Mouse (Mus musculus) testis, adult 2 months (tissue): ENCODE results near the gene Dhodh. TPM values are rescaled to one million over a fixed set of nuclear protein-coding genes. Genes with fewer than 3 reads are reported as not detected.
A peak's percentile ranks its signal among the peaks of the same experiment; 100 is the strongest.

Experiments used
- H3K27ac ChIP-seq: fragments of 200-500 bp; 2 replicates; pipeline ENCODE4 v1.5.1; 2012; ENCODE audit warnings: low read depth, low read length; ENCODE audit not compliant: control insufficient read depth, insufficient read depth
- H3K27me3 ChIP-seq: fragments of 200-500 bp; 2 replicates; pipeline ENCODE4 v1.6.1; 2012; ENCODE audit warnings: mild to moderate bottlenecking, low read length, moderate library complexity; ENCODE audit not compliant: control insufficient read depth, insufficient read depth
- H3K36me3 ChIP-seq: fragments of 200-500 bp; 2 replicates; pipeline ENCODE4 v1.6.1; 2012; ENCODE audit warnings: mild to moderate bottlenecking, low read length; ENCODE audit not compliant: control insufficient read depth, insufficient read depth
- H3K4me1 ChIP-seq: fragments of 200-500 bp; 2 replicates; pipeline ENCODE4 v1.6.1; 2012; ENCODE audit warnings: low read length; ENCODE audit not compliant: control insufficient read depth, insufficient read depth
- H3K4me3 ChIP-seq: fragments of 200-500 bp; 2 replicates; pipeline ENCODE4 v1.5.1; 2012; ENCODE audit warnings: low read depth, mild to moderate bottlenecking, low read length, moderate library complexity, mixed read lengths; ENCODE audit not compliant: control insufficient read depth
- CTCF ChIP-seq: fragments of 200-500 bp; IDR thresholded peaks from 2 replicates; pipeline ENCODE4 v1.5.1; 2012; ENCODE audit warnings: low read depth, mild to moderate bottlenecking, inconsistent platforms, low read length, moderate library complexity; ENCODE audit not compliant: control insufficient read depth, insufficient read depth, insufficient replicate concordance
- POLR2A ChIP-seq: fragments of 200-500 bp; IDR thresholded peaks from 2 replicates; pipeline ENCODE4 v1.6.1; 2012; ENCODE audit warnings: low read depth, mild to moderate bottlenecking, inconsistent platforms, low read length, moderate library complexity; ENCODE audit not compliant: control insufficient read depth
- polyA plus RNA-seq: library from polyadenylated mRNA; depleted of rRNA; stranded (reverse); fragments of >200 nt; gene quantifications from 2 replicates; pipeline ENCODE4 v1.2.3, GENCODE M21; 2012; rRNA removed

The Dhodh gene
- polyA plus RNA-seq, result 5.6 and 6.4 TPM in 2 replicates

DNA sequence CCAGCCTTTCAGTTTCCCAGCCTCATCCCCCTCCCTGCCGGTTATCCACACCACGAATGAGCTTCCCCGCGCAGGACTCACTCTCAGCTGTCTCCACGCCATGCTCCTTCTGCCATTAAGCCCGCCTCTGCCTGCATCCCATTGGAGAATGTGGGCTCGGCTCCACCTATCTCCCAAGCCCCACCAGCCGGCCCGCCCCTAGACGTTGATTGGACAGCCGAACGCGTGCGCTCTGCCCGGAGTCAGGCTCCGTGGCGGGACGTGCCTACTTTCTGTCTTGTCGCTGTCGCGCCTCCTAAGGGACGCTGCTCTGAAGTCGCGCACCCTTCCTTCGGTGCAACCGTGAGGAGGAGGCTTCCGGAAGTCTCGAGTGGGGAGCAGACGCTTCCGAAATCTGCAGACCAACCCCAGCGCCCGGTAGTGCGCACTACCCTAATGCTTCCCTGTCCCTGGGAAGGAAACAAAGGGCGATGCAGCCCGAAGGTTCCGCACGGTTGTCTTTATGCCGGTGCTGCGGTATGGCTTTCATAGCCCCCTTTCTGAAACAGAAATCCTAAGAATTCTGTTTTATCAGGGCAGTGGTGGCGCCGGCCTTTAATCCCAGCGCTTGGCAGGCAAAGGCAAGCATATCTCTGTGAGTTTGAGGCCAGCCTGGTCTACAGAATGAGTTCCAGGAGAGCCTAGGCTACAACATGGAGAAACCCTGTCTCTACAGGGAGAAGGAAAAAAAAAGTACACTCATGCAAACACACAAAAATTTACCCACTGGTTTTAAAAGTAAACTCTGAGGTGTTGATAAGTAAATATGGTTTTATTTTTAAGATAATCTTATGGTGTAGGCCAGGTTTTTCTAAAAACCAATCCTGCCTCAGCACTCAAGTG, at the start of gene Dhodh:
TSS of gene Dhodh (minus strand) at position 403 of the 882 bp plus-strand sequence.
- Histone ChIP-seq H3K4me1 (peaks cover 6% of the 10 kb centered on the region), H3K4me3 (peak within 1 kb of the TSS; percentile 99), H3K27me3 (no peaks in the 10 kb centered on the region), H3K27ac (peak within 1 kb of the TSS; percentile 95), H3K36me3 (no peaks in the 10 kb centered on the region)
- TF ChIP-seq POLR2A (peak; percentile 93), CTCF (no peak)

GRCm38 (mm10) chr8:109656860-109657259, 48.4 kb upstream of the Dhodh start:
- Histone ChIP-seq H3K4me1 (no peaks in the 10 kb centered on the region; the same call in 1 of the 2 replicates), H3K27me3 (no peaks in the 10 kb centered on the region), H3K4me3 (no peak overlapping the region), H3K36me3 (no peaks in the 10 kb centered on the region), H3K27ac (no peak overlapping the region)
- no peak for TF ChIP-seq POLR2A

DNA sequence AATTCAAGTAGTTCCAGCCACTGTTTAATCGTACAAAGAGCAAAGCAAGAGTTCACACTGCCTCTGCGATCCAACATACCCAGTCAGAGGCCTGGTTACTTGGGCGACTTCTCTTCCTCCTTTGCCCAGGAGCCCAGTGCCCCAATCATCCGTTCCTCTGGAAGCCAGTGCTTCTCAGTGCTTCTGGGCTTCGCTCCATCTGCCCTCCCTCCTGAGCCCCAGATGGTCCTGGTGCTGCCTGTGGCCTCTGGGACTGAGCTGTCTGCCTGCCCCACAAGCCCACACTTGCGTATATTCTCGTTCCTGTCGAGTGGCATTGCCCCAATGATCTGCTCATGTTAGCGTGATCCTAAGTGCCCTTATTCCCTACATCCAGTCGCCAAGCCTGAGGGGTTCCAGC, 42.3 kb upstream of the Dhodh start:
- TF ChIP-seq CTCF, result no peak
- no peak for TF ChIP-seq POLR2A
- Histone ChIP-seq H3K27ac (no peak overlapping the region), H3K27me3 (no peaks in the 10 kb centered on the region), H3K4me3 (no peak overlapping the region), H3K4me1 (no peaks in the 10 kb centered on the region), H3K36me3 (no peaks in the 10 kb centered on the region)

DNA sequence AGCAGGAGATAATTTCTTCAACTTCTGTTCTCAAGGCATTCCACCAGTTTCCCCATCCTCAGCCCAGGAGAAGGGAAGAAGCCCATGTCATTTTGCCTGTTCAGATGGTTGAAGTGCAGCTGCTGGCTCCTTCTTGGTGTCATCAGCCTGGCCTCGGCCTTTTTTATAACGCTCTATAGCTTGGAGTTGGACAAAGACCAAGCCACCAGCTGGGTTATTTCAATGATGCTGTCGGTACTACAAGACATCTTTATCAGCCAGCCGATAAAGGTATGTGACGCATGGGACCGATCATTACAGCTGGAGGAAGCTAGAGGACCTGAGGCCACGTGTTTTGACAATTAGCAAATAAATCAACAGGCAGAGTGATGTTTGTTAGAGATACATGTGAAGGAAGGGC, 40.0 kb upstream of the Dhodh start:
- Histone ChIP-seq H3K27ac (no peak overlapping the region), H3K27me3 (no peaks in the 10 kb centered on the region), H3K4me1 (no peaks in the 10 kb centered on the region), H3K36me3 (no peaks in the 10 kb centered on the region), H3K4me3 (no peak overlapping the region)
- TF ChIP-seq POLR2A (no peak), CTCF (no peak)

GRCm38 (mm10) chr8:109647331-109647730, 38.9 kb upstream of the Dhodh start:
- TF ChIP-seq CTCF (no peak), POLR2A (no peak)
- H3K27ac ChIP-seq, result no peak overlapping the region

GRCm38 (mm10) chr8:109641236-109641635, 32.8 kb upstream of the Dhodh start:
- Histone ChIP-seq H3K36me3 (no peaks in the 10 kb centered on the region), H3K4me1 (no peaks in the 10 kb centered on the region), H3K27ac (no peak overlapping the region), H3K4me3 (no peak overlapping the region), H3K27me3 (no peaks in the 10 kb centered on the region)
- TF ChIP-seq CTCF (no peak), POLR2A (no peak)

More at GRCm38 (mm10) chr8:109647331-109647730, 38.9 kb upstream of the Dhodh start:
- Histone ChIP-seq H3K4me3 (no peak overlapping the region), H3K27me3 (no peaks in the 10 kb centered on the region), H3K36me3 (no peaks in the 10 kb centered on the region), H3K4me1 (no peaks in the 10 kb centered on the region)

DNA sequence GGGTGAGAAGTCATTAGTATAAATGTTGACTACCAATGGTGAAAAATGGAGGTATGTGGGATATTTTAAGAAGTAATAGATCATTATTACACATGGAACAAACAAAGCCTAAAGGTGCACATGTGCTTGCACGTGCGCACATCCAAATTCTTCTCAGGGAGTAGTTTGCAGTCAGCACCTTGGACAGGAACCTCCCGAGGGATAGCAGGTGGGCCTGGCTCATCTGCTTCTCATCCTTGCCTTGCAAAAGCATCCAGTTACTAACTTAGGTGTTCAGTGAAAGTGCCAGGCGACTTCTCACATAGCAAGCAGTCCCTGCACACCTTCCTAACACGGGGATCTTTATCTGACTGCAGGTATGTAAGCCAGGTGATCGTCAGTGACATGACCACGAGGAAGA, 31.9 kb upstream of the Dhodh start:
- Histone ChIP-seq H3K36me3 (no peaks in the 10 kb centered on the region), H3K27me3 (no peaks in the 10 kb centered on the region), H3K27ac (no peak overlapping the region), H3K4me3 (no peak overlapping the region), H3K4me1 (no peaks in the 10 kb centered on the region)
- TF ChIP-seq POLR2A (no peak), CTCF (no peak)

DNA sequence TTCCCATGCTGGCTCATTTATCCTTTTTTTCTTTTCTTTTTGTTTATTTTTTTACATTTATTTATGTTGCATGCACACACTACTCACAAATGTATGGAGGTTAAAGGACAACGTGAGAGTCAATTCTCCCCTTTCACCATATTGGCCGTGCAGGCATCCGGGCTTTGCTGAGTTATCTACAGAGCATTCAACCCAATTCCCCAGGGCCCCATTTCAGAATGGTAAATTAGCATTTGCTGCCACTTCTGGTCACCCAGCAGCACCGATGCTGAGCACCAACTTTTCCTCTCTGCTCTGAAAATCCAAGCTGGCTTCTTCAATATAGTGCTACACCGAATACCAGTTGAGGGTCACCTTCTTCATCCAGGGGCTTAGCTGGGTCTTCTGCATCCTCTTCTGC, 30.4 kb upstream of the Dhodh start:
- Histone ChIP-seq H3K4me3 (no peak overlapping the region), H3K4me1 (no peaks in the 10 kb centered on the region), H3K27ac (no peak overlapping the region), H3K27me3 (no peaks in the 10 kb centered on the region), H3K36me3 (no peaks in the 10 kb centered on the region)
- TF ChIP-seq POLR2A, result no peak
- TF ChIP-seq CTCF, result no peak
